Mouse (Mus musculus) CD4-positive, CD25-positive, alpha-beta regulatory T cell, adult 4 months (primary cell): ENCODE results near the gene Olfr1357. TPM values are rescaled to one million over a fixed set of nuclear protein-coding genes. Genes with fewer than 3 reads are reported as not detected.
"Not testable (repeated sequence)": the region's sequence is repeated elsewhere in the genome, so short reads cannot be mapped to it uniquely, and the experiment has no call there.

Source experiments
- ATAC-seq: one replicate; pipeline ENCODE4 v1.8.0; 2017
- polyA plus RNA-seq, 2 experiments: library from polyadenylated mRNA; unstranded; fragments of 100-300 nt; shearing (Covaris generic); gene quantifications; one replicate each; pipeline ENCODE4 v1.2.1; 2017

Gene Olfr1357
- not detected for polyA plus RNA-seq

- ATAC-seq = no peak
Measured at GRCm38 (mm10) chr10:78617974-78618373, at the start of gene Olfr1357. TSS of gene Olfr1357 (minus strand) at chr10:78618074.

GRCm38 (mm10) chr10:78666696-78667095 lies 48.8 kb upstream of the Olfr1357 start:
- ATAC-seq = not testable (repeated sequence)

- ATAC-seq = no peak
Measured at GRCm38 (mm10) chr10:78664546-78664945, 46.7 kb upstream of the Olfr1357 start.

- ATAC-seq = no peak
Measured at GRCm38 (mm10) chr10:78661198-78661597, 43.3 kb upstream of the Olfr1357 start.

- ATAC-seq = no peak
Measured at GRCm38 (mm10) chr10:78632311-78632710, 14.4 kb upstream of the Olfr1357 start.

GRCm38 (mm10) chr10:78630194-78630593 lies 12.3 kb upstream of the Olfr1357 start:
- ATAC-seq = no peak

GRCm38 (mm10) chr10:78623143-78623542 lies 5.3 kb upstream of the Olfr1357 start:
- not testable (repeated sequence) for ATAC-seq

GRCm38 (mm10) chr10:78607602-78608001 lies 10.3 kb downstream of the Olfr1357 start:
- no peak for ATAC-seq

- peak; percentile 93 for ATAC-seq
Measured at GRCm38 (mm10) chr10:78605080-78605479, 12.8 kb downstream of the Olfr1357 start.

- ATAC-seq = no peak
Measured at GRCm38 (mm10) chr10:78599865-78600264, 18.0 kb downstream of the Olfr1357 start.

GRCm38 (mm10) chr10:78594566-78594965 lies 23.3 kb downstream of the Olfr1357 start:
- peak; percentile 83 for ATAC-seq

GRCm38 (mm10) chr10:78594157-78594556 lies 23.7 kb downstream of the Olfr1357 start:
- ATAC-seq = peak; percentile 38

- no peak for ATAC-seq
Measured at GRCm38 (mm10) chr10:78593736-78594135, 24.1 kb downstream of the Olfr1357 start.

- ATAC-seq = no peak
Measured at GRCm38 (mm10) chr10:78592856-78593379, 25.0 kb downstream of the Olfr1357 start.

- peak; percentile 52 for ATAC-seq
Measured at GRCm38 (mm10) chr10:78591406-78592328, 26.2 kb downstream of the Olfr1357 start, which contains the start of gene Syde1. TSS of gene Syde1 (minus strand) at chr10:78591964.

GRCm38 (mm10) chr10:78590744-78591143 lies 27.1 kb downstream of the Olfr1357 start:
- ATAC-seq = no peak

GRCm38 (mm10) chr10:78589901-78590300 lies 28.0 kb downstream of the Olfr1357 start:
- no peak for ATAC-seq

GRCm38 (mm10) chr10:78589291-78589690 lies 28.6 kb downstream of the Olfr1357 start:
- no peak for ATAC-seq

GRCm38 (mm10) chr10:78586026-78586425 lies 31.8 kb downstream of the Olfr1357 start:
- no peak for ATAC-seq

GRCm38 (mm10) chr10:78585606-78586005 lies 32.3 kb downstream of the Olfr1357 start:
- no peak for ATAC-seq

GRCm38 (mm10) chr10:78584996-78585395 lies 32.9 kb downstream of the Olfr1357 start:
- no peak for ATAC-seq

- no peak for ATAC-seq
Measured at GRCm38 (mm10) chr10:78583939-78584338, 33.9 kb downstream of the Olfr1357 start.

- ATAC-seq = no peak
Measured at GRCm38 (mm10) chr10:78583347-78583746, 34.5 kb downstream of the Olfr1357 start.

GRCm38 (mm10) chr10:78581121-78581520 lies 36.8 kb downstream of the Olfr1357 start:
- ATAC-seq = no peak
